11 mouse cellular contexts compared by ENCODE assay signal in the genomic region with DNA sequence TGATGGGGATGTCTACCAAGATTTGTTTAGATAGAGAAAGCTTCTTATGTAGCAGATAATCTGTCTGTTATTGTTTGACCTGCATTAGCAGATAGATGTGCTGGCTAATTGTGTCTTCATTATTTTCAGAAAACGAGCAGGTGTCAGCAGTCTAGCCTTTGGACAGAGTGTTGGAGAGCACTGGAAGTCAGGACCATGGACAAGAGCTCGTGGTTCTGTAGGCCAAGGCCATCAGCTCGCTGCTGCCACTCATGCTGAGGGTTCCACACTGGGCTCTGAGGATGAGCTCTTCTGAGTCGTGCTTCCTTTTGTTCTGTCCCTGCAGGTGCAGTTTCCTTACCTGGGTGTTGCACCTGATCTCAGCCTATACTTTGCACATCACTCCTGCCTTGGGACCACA.
DNase-seq lines count a peak whose midpoint lies in the region; ATAC-seq and TF ChIP-seq lines count a peak whose summit lies in the region.
"Had no signal": no experiment of that assay in that cellular context is flagged by ENCODE, and none has a peak within 500 bp of the region (broad histone marks: within the 10 kb centered on the region; RNA-seq: fewer than 3 reads in every experiment).

No protein-coding gene starts in this region.

- H3K4me2 ChIP-seq in kidney, embryonic 16.5 days (replicated peaks; ENCODE audit: low read depth, low read length), result no peak overlapping the region
- H3K4me2 ChIP-seq in myocyte (ENCODE audit: low read depth), result no peak overlapping the region
- no peak overlapping the region for H3K4me2 ChIP-seq in midbrain, embryonic 13.5 days (replicated peaks)
- no peak overlapping the region for H3K4me2 ChIP-seq in liver, postnatal 0 days (ENCODE audit: low read depth, low read length)
- H3K4me2 ChIP-seq: embryonic facial prominence, embryonic 13.5 days had no signal

- no peak overlapping the region for H3K9ac ChIP-seq in kidney, embryonic 16.5 days (replicated peaks; ENCODE audit: low read length)
- H3K9ac ChIP-seq in midbrain, embryonic 13.5 days (replicated peaks), result no peak overlapping the region
- H3K9ac ChIP-seq in liver, postnatal 0 days (replicated peaks), result no peak overlapping the region
- H3K9ac ChIP-seq: embryonic facial prominence, embryonic 13.5 days had no signal

- no peak for ATAC-seq in kidney, embryonic 16.5 days (ENCODE audit: low FRiP score, low TSS enrichment)
- no peak for ATAC-seq in midbrain, embryonic 13.5 days
- no peak for ATAC-seq in liver, postnatal 0 days
- ATAC-seq: lung, postnatal 0 days had no signal

- WGBS in kidney, embryonic 16.5 days, result 67% methylated on average over 4 of the region's 4 CpGs
- 80% methylated on average over 4 of the region's 4 CpGs for whole genome bisulfite sequencing in midbrain, embryonic 13.5 days
- 51% methylated on average over 4 of the region's 4 CpGs for WGBS in liver, postnatal 0 days (ENCODE audit: insufficient replicate concordance)

- no peak overlapping the region for H3K27ac ChIP-seq in kidney, embryonic 16.5 days (ENCODE audit: low read length)
- H3K27ac ChIP-seq in midbrain, embryonic 13.5 days, result no peak overlapping the region
- H3K27ac ChIP-seq in liver, postnatal 0 days (ENCODE audit: low read depth), result no peak overlapping the region
- H3K27ac ChIP-seq: embryonic facial prominence, embryonic 13.5 days had no signal

- no peaks in the 10 kb centered on the region for H3K9me3 ChIP-seq in kidney, embryonic 16.5 days (ENCODE audit: low read length)
- no peaks in the 10 kb centered on the region for H3K9me3 ChIP-seq in midbrain, embryonic 13.5 days
- H3K9me3 ChIP-seq in liver, postnatal 0 days (ENCODE audit: low read length), result no peaks in the 10 kb centered on the region
- H3K9me3 ChIP-seq: embryonic facial prominence, embryonic 13.5 days had no signal

- H3K4me1 ChIP-seq in kidney, embryonic 16.5 days (ENCODE audit: insufficient read depth, low read length), result 0 out of 2 replicates have a peak, but pooled peaks cover 3% of the 10 kb centered on the region
- H3K4me1 ChIP-seq in midbrain, embryonic 13.5 days (replicated peaks), result no peaks in the 10 kb centered on the region
- H3K4me1 ChIP-seq in liver, postnatal 0 days (ENCODE audit: insufficient read depth), result no peaks in the 10 kb centered on the region
- H3K4me1 ChIP-seq: embryonic facial prominence, embryonic 13.5 days had no signal

- H3ac ChIP-seq in myocyte (ENCODE audit: control insufficient read depth, insufficient read length), result no peak overlapping the region

- TF ChIP-seq EP300 in liver, postnatal 0 days (IDR thresholded peaks at IDR 0.05; ENCODE audit: low read depth), result no peak

- no peak for TF ChIP-seq CTCF in liver, postnatal 0 days (IDR thresholded peaks at IDR 0.05; ENCODE audit: low read depth)

- H3K79me2 ChIP-seq in myocyte (ENCODE audit: control insufficient read depth, insufficient read depth), result no peaks in the 10 kb centered on the region

- H3K36me3 ChIP-seq in kidney, embryonic 16.5 days (ENCODE audit: insufficient read depth, low read length), result peaks cover 32% of the 10 kb centered on the region
- peaks cover 27% of the 10 kb centered on the region for H3K36me3 ChIP-seq in myocyte (ENCODE audit: control insufficient read depth, insufficient read depth)
- peaks cover 53% of the 10 kb centered on the region for H3K36me3 ChIP-seq in midbrain, embryonic 13.5 days
- H3K36me3 ChIP-seq in liver, postnatal 0 days (replicated peaks; ENCODE audit: insufficient read depth, low read length), result peaks cover 43% of the 10 kb centered on the region

- no peak for TF ChIP-seq POLR2A in myocyte (IDR thresholded peaks at IDR 0.05; ENCODE audit: insufficient read length, low read depth)

- H3K27me3 ChIP-seq in kidney, embryonic 16.5 days (ENCODE audit: insufficient read depth, low read length), result no peaks in the 10 kb centered on the region
- H3K27me3 ChIP-seq in myocyte (ENCODE audit: control insufficient read depth, insufficient read depth, insufficient read length), result no peaks in the 10 kb centered on the region
- no peaks in the 10 kb centered on the region for H3K27me3 ChIP-seq in midbrain, embryonic 13.5 days
- no peaks in the 10 kb centered on the region for H3K27me3 ChIP-seq in liver, postnatal 0 days (ENCODE audit: insufficient read depth, low read length)
- H3K27me3 ChIP-seq: CH12.LX; embryonic facial prominence, embryonic 13.5 days had no signal

- DNase-seq in cerebellum, postnatal 25 days, result peak; percentile 30 to 33
- no peak for DNase-seq in cerebellum, postnatal 14 days
- DNase-seq in kidney, postnatal 25 days, result peak; percentile 29 to 55
- DNase-seq in adipocyte (ENCODE audit: low spot score), result peak; percentile 28
- DNase-seq in liver, postnatal 0 days, result no peak

- no peak overlapping the region for H3K4me3 ChIP-seq in kidney, embryonic 16.5 days (ENCODE audit: low read length)
- no peak overlapping the region for H3K4me3 ChIP-seq in myocyte
- no peak overlapping the region for H3K4me3 ChIP-seq in midbrain, embryonic 13.5 days (replicated peaks)
- H3K4me3 ChIP-seq in liver, postnatal 0 days (ENCODE audit: low read depth, low read length), result no peak overlapping the region
- H3K4me3 ChIP-seq: embryonic facial prominence, embryonic 13.5 days had no signal

TF ChIP-seq in myocyte, 11 proteins besides CTCF, POLR2A, EP300 and RAD21:
- TF ChIP-seq REST (IDR thresholded peaks at IDR 0.05; ENCODE audit: insufficient read depth, insufficient read length), result peak; percentile 95
- TF ChIP-seq MYOD1 (IDR thresholded peaks at IDR 0.05; ENCODE audit: control insufficient read depth in 1 of 3, insufficient read length in 2 of 3, low read depth in 2 of 3), result no peak
- TF ChIP-seq SRF (IDR thresholded peaks at IDR 0.05; ENCODE audit: control insufficient read depth, insufficient read length, low read depth), result no peak

Comparison
In these comparisons a context has a peak if more than half of its experiments do, and no peak if none do; other contexts are left out.
1. DNase-seq: peak in cerebellum, postnatal 25 days (2 of 2), kidney, postnatal 25 days (2 of 2) and adipocyte (single experiment); none in cerebellum, postnatal 14 days (0 of 2) and liver, postnatal 0 days (single experiment).